Mouse (Mus musculus): ENCODE measurements around the gene Slc8a3. TPM values are rescaled to one million over a fixed set of nuclear protein-coding genes. Genes with fewer than 3 reads are reported as not detected.
A peak's percentile ranks its signal among the peaks of the same experiment; 100 is the strongest.

Slc8a3 gene
- total RNA-seq, 4 experiments from 2014 or later = 27.5 to 29.8 (median 29.1) TPM

DNA sequence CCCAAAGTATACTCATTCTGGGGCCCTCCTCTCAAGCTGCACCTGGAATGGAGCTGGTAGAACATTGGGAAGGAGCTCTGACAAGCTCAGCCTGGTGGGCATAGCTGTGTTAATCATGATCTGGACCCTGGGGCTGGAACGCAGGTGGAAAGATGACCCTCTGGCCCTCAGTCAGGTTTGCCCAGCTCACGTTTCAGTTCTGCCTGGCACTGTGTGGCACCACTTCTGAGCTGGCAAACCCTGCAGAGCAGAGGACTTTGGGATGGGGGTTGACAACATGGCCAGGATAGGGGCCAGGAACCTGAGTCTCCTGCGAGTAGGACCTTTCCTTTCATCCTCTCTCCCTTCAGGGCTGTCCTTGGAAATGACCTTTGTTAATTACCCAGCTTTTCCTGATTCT, 146.3 kb downstream of the Slc8a3 start:
- no peak for DNase-seq (ENCODE audit: low spot score in 2 of 2)

DNA sequence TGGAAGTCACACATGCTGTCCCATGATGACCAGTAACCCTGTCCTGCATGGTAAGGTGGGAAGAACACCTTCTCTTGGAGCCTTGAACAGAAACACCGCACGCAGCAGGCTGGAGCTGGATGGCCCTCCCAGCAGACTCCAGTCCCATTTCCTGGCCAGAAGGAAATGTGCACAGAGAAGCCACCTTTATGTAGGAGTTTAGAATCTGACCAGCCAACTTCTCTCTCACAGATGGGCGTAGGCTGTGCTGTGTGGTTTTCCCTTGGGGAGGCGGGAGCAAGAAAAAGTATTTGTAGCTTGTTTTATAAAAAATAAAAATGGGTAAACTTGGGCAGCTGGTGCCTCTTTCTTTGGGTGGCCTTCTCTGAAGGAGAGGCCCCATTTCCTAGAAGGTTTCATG, 146.9 kb downstream of the Slc8a3 start:
- DNase-seq (ENCODE audit: low spot score in 2 of 2) = peak; percentile 6 to 78

DNA sequence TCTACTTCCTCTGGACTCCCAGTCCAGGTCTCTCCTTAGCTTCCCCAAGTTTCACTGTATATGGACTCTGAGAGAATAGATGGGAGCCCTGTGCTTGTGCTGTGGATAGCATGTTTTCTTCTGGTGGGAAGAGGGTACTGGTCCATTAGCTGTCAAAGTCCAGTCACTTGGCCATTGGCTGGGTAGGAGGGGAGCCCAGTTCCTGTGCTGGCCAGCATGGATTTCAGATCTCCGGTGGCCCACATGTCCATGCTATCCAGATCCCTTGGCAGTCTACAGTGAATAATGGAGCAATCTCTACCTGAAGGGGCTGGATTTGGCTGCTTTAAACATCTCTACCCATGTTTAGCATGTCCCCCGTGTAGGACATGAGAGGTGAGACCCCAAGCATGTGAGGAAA, 148.0 kb downstream of the Slc8a3 start:
- no peak for DNase-seq (ENCODE audit: low spot score in 2 of 2)

DNA sequence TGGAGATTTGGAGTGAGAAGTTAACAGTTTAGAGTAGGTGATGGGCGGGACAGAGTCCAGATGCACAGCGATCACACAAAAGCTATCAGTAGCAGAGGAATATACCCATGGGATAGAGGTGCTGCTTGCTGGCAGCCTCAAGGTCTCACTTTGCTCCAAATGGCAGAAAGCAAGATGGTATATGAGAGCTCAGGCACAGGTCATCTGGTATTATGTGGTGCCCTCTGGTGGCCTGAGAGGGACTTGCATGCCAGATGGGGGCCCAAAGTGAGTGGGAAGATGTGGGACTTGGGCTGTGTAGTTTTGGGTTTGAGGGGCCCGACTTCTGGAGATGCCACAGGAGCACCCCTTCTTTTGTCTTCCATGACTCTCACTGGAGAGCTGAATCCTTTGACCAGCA, 150.9 kb downstream of the Slc8a3 start:
- peak; percentile 25 to 67 for DNase-seq (ENCODE audit: low spot score in 2 of 2)

DNA sequence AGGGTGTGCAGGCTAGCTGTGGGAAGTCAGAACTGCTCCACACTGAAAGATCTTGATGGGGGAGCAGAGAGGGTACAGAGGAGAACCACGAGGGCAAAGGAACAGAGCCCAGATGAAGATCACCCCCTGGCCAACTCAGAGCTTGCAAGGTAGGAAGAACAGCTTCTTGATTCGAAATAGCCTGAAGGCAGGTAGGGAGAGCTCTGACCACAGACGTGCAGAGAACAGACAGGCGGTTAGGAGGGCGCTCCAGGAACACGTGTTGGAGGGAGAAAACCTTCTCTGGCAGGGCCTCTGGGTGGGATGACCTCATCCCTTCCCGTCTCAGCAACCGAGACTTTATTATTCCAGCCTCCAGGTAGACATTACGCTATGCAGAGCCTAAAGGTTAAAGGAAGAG, 157.7 kb downstream of the Slc8a3 start:
- no peak for DNase-seq (ENCODE audit: low spot score in 2 of 2)

DNA sequence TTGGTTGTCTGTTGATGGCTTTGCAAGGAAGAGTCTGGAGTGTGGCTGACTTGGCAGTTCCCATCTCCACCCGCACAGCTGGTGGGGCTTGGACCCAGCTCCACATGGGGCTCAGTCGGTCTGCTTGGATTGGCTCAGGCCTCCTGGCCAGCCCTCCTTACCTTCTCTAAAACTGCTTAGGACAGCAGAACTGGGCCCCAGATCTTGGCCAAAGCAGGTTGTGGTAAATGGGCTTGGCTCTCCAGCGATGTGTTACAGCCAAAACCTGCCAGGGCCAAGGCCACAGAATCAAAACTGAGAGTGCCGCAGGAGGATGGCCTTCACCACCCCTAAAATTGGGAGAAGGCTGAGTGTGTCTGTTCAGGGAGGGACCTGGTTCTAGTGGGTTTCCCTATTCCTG, 159.1 kb downstream of the Slc8a3 start:
- DNase-seq (ENCODE audit: low spot score in 2 of 2) = no peak

DNA sequence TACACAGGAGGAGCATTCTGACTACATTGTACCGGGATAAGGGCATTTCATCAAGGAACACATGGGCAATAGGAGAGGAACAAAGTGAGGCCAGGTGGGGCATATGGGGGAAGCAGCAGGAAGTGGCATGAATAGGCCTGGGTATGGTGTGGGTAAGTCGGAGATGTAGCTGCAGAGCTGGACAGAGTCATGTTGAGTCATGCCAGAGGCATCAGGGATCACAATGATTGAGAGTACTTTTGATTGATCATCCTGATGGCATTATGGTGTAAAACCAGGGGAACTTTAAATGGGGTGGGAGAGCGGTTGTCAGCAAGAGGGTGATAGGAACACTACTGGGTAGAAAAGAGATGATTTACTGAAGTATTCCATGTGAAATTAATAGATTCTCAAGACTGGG, 160.0 kb downstream of the Slc8a3 start:
- DNase-seq (ENCODE audit: low spot score in 2 of 2) = no peak

DNA sequence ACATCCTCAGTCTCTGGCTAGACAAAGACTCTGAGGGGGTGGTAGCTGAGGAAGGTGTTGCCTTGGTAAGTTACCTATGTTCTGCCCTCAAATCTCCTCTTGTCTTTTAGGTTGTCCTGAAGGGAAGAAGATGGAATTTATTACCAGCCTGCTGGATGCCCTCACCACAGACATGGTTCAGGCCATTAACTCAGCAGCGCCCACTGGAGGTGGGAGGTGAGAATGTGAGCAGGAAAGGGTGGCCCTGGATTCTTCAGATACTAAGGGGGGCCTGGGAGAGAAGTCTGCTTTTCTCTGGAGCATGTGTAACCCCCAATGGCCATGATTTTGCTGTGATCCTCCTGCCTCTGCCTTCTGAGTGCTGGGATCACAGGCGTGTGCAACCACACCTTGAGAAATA, 162.9 kb downstream of the Slc8a3 start:
- DNase-seq (ENCODE audit: low spot score in 2 of 2) = no peak

DNA sequence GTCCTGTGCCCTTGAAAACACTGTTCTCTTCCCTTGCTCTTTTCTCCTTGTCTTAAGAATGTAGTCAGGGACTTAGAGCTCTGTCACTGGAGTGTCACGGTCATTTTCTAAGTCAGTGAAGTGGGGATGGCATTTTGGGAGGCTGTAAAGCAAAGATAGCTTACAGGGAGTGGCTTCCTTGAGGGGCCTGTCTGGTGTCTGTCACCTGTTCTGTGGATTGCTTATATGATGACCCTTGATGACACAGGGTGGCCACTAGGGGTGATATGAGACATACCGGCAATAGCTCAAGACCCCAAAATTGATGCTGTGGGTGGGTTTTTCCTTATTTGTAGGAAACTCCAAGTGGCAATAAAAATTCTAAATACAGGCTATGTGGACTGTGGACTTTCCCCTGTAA, 164.5 kb downstream of the Slc8a3 start:
- no peak for DNase-seq (ENCODE audit: low spot score in 2 of 2)

DNA sequence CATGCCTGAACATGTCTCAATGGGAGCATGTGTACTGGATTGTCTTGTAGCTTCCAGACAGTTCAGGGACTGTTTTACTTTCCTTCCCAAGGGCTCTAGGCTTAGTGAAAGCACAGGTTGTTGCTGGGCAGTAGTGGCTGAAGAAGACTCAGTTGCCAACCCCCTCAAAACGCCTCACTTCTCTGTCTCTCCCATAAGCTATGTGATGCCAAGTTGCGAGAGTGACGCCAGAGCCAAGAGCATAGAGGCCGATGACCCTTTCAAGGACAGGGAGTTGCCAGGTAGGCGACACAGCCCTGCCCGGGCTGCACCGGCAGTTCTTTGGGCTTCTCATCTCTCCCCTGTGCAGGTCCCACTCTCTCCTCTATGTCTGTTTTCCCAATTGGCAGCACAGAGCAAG, 164.9 kb downstream of the Slc8a3 start:
- no peak for DNase-seq (ENCODE audit: low spot score in 2 of 2)

DNA sequence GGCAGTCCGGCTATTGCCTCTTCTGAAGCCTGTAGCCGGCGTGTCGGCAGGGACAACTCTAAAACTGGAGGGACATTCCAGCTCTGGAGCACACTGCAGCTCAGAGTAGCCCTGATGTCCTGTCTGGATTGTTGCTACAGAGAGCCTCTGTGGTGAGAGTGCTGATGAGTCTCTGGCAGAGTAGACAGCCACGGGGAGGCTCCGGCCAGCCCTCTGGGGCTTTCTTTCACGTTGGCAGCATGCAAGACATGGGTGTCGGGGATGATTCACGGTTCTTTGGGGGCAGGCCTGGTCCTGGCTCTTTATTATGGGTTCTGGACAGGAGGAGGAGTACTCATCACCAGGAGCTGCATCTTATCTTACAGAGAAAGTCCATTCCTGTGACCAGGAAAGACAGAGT, 165.8 kb downstream of the Slc8a3 start:
- no peak for DNase-seq (ENCODE audit: low spot score in 2 of 2)

DNA sequence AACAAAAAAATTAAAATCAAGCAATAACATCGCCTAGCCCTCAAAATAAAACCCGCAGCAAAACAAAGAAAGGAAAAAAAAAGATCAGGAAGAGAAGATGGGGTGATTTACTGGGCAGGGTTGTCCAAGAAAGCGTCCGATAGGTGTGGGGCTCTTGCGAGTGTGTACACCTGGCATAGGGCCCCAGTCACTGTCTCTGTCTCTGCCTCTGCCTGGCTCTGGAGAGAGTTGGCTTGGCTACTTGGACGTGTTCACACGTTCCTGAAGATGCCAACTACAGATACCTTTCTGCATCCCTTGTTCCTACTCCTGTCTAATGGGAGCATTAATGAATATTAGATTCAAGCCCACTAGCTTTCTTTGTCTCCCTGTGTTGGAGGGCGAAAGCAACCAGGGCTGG, 166.4 kb downstream of the Slc8a3 start:
- DNase-seq (ENCODE audit: low spot score in 2 of 2) = no peak

DNA sequence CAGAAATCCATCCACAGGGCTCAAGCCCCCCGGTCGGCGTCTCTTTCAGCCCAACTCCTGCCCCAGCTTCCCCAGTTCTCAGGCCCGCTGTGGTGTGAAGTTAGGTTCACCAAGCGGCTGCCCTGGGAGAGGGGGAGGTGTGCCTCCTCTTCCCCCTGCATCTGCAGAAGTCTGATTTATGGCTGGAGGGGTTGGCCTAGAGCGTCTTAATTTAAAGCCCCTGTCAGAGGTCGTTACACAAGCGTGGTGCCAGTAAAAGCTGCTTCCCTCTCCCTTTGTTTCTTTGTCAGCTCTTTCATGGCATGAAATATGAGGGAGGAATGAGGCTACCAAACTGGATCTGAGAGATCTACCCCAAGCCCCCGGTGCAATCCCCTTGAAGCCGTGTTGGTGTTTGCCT, 166.9 kb downstream of the Slc8a3 start:
- DNase-seq (ENCODE audit: low spot score in 2 of 2) = no peak

DNA sequence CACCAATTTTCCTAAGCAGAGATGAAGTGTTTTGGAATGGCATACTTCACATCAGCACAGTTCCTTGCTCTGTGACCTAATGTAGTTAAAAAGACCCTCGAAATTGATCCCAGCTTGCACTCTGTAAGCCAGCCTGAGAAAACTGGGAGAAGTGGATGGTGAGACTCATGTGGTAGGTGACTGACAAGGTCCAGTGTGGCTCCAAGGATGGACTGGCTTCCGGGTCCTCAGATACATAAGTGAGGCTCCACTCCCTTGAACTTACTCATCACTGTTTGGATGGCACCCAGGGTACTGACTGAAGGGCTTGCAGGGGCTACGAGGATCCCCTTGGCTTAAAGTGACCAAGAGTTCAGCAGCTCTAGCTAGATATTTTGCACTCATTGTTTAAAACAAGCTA, 169.4 kb downstream of the Slc8a3 start:
- no peak for DNase-seq (ENCODE audit: low spot score in 2 of 2)

DNA sequence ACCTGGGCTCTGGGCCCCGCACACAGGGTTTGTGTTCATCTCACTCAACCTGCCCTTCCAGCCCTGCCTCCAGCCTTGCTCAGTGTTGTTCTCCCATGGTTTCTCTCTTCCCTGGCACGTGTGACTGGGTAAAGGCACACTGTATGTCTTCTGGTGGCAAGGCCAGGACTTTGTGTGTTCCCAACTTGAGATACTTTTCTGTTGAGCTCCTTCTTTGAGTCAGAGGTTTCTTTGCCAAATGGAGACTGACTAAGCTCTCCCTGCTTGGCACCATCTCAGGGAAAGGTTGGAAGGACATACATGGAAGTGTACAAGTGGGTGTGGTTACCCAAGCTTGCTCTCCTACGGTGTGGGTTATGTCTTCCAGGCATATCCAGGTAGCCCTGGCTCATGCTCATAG, 169.8 kb downstream of the Slc8a3 start:
- DNase-seq (ENCODE audit: low spot score in 2 of 2) = no peak

DNA sequence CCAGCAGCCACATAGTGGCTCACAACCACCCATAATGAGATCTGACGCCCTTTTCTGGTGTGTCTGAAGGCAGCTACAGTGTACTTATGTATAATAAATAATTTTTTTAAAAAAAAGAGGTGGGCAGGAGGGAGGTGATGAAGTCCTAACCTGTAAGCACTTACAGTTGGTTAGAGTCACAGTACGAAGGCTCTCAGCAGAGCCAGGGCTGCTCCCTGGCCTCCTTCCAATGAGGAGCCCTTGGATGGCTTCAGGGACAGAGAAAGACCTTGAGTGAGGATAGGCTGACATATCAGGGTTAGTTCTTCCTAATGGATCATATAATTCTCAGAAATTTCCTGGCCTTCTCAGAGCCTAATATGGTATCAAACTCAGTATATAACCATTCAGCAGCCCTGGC, 171.7 kb downstream of the Slc8a3 start:
- DNase-seq (ENCODE audit: low spot score in 2 of 2) = no peak

DNA sequence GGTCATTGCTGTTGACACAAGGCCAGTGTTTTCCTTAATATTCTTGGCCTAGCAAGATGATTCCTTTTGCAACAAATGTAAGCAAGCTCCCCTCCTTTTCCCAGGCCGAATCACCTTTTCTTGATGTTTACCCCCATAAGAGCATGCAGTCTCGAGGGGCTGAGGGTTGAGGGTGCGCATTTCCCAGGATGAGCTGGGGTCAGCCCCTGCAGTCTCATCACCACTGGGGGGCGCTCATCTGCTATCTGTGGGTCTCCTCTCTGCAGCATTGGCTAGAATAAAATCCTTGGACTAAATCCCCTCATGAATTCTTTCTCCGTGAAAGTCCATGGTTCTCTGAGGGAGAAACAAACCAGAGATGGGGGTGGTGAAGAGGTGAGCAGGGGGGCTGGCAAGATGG, 172.1 kb downstream of the Slc8a3 start:
- DNase-seq (ENCODE audit: low spot score in 2 of 2) = no peak

DNA sequence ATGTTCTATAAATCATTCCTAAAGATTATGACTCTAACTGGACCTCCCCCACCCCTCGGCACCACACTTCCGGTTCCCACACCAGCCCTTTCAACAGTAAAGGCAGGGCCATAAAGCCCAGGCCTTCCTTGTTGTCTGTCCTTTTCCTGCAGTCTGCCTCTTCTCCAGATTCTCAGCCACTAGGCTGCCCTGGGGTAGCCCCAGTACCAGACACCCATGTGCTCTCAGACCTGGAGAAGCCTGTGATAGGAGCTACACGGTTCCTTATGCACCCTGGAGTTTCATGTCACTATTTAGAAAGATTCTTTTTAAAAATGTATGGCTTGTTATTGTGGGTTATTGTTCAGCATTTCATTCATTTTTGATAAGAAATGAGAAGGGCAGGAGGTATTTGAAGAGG, 172.6 kb downstream of the Slc8a3 start:
- DNase-seq (ENCODE audit: low spot score in 2 of 2) = no peak

DNA sequence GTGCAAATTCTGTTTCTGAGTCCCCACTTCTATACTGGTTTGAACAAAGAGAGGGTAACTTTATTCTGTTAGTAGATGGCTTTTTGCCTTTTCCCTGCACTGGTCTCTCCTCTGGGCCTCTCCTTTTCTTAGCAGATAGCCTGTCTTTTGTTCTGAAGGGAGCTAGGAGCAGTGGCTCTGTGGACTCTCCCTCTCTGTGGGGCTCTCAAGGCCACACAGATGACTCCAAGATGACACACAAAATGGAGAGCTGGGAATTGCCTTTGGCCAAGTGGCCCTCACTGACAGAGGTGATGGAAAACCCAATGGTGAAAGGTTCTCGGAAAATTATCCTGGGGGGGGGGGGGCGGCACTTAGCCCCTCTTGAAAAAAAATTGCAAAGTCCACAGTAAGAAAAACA, 173.0 kb downstream of the Slc8a3 start:
- DNase-seq (ENCODE audit: low spot score in 2 of 2) = no peak

DNA sequence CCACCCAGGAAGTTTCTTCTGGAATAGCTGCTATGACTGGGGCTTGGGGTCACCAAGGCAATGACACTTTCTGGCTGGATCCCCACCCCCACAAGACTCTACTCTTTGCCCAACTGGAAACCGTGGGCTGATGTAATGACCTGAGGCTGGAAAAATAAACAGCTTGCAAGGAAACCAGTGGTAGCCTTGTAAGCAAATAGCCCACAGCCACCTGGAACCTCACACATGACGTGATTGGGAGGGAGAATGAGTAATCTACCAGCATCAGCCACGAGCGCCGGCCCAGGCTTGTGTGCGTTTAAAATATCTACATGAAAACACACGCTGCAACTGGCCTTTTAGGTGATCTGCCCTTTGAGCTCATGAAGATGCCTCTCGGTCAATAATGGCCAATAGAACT, 176.1 kb downstream of the Slc8a3 start:
- no peak for DNase-seq (ENCODE audit: low spot score in 2 of 2)

DNA sequence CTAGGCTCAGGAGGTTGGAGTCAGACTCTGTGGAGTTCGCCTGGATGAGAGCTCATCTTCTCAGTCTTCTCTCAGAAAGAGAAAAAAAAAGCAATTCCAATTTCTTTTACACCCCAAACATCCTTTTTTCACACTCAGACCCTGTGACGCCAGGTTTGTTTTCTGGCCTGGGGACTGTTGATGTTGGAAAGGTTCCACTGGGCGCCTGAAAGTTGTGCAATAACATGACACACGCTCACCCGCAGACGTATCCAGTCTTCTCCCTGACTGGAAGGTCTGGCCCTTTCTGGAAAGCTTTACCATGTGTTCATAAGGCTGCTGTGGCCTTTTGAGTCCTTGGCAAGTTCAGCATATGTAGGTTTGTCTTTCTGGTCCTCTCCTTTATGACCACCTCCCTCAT, 177.3 kb downstream of the Slc8a3 start:
- DNase-seq (ENCODE audit: low spot score in 2 of 2) = no peak

DNA sequence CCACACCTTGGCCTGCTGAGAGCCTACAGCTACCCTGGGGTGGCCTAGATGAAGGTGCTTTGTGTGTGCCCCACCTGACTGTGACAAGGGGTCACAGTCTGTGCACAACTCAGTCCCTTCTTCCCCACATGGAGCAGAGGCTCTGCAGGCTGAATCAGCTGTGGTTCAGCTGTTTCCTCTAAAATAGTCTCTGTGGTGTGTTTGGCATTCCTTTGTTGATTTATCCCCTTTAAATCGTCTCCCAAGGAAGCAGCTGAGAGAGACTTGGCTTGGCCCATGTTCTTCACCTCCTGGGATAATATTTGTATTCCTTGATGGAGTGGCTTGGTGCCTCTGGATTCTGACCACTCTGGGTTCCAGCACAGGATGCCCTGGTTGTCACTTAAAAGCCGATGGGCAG, 180.9 kb downstream of the Slc8a3 start:
- no peak for DNase-seq (ENCODE audit: low spot score in 2 of 2)

DNA sequence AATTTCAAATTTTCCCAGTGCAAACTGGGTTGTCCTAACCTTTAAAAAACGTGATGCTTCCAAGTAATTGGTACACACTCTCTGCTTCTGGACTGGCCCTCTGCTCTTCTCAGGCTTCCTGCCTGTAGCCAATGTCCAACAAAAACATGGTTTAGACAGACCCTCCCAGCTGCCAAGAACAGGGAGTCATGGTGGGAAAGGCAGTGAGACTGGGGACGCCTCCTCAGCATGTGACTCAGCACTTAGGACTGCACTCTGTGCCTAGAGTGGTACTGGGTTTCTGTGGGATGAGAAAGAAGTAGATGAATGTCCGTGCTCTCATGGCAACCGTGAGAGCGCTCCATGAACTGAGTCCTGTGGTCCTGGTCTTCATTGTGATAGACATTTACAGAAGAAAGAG, 182.1 kb downstream of the Slc8a3 start:
- no peak for DNase-seq (ENCODE audit: low spot score in 2 of 2)

DNA sequence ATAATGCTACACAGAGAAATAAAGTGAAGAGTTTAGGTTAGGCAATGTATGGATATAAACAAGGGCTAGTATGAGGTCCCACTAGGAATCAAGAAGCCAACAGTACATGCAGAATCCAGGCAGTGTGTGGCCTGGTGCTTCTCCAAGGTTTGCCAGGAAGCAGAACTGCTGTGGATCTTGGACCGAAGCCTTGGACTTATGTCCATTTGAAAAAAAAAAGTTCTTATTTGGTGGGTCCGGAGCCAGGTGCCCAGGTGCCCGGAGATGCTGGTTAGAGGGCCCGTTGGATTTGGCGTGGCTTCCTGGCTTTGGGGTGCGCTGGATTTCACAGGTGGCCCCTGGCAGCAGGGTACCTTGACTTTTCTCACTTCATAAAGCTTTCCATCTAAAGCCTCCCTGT, 185.0 kb downstream of the Slc8a3 start:
- DNase-seq (ENCODE audit: low spot score in 2 of 2) = no peak
